Mouse (Mus musculus) embryo, embryonic 11.5 days (tissue): ENCODE results near the gene Kbtbd12.

Experiments
- DNase-seq: peaks from one replicate; pipeline ENCODE4 v3.0.0-alpha.2; 2012; ENCODE audit warnings: low read depth, low spot score

Kbtbd12 gene

DNA sequence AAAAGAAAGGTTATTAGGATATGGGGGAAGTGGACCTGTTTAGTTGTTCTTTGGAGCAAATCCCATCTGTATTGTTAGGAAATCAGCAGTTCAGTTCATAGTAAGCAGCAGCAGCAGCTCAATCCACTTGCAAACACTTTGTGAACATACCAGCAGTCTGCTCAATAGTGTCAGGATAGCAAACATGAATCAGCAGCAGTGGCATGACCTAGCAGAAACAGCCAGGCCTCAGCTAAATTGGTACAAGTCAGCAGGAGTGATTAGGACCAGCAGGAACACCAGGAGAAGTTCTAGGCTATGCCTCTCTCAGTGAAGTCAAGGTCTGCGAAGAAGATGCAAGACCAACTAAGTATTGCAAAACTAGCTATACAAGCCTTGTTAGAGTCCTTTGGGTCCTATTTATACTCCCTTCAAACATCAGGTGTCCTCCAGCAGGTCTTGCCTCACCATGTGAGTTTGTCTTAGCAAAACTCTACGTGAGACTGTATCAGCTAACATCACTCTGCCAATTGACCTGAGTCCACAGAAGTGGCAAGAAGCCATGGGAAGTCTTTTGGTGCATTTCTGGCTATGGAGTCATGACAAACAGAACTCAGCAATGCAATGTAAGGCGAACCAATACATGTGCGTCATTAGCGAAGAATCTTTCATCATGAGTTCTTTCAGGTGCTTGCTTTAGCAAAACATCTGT is at the start of gene Kbtbd12:
Kbtbd12 (minus strand) TSS at position 340 of the 691 bp plus-strand sequence.
- no peak for DNase-seq

DNA sequence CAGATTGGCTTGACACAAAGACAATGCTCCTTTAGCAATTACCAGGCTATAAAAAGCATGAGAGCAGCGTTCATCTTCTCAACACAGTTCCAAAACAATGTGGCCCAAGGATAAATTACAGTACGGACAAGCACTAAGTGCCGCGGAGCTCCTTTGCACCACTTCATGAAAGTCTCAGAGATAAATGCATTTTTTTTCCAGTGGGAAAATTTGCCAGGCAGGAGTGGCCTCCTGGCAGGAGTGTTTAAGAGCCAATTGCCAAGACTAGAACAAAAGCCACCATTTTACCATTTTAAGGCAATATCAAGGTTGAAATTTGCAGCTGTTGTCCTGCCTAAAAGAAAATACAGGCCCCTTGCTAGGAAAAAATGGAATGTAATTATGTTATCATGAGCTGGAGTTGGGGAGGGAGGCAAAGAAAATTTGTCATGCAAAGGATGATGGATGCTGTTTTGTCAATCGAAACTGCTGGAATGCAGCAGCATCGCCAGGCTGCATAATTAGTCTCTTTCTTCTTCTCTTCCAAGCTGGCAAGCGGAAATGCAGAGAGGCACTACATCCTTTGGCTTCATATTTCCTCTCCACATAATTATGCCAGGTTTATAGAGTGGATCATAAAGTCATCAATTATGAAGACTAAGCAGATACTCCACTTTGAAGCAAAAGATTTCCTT is 45.8 kb upstream of the Kbtbd12 start:
- no peak for DNase-seq

DNA sequence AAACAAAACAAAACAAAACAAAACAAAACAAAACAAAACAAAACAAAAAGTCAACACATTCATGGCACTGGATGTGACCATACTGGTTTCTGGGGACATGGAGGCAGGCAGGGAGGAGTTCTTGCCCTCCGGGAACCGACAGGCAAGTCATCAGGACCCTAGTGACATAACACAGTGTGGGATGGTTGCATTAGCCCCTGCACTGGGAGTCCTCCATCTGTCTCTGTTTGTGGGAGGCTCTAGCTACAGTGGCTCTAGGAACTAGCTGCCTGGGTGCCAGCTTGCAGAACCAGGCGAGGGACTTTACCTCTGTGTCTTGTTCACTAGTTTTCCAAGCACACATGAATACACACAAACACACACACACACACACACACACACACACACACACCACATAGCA is 43.3 kb upstream of the Kbtbd12 start:
- DNase-seq, result no peak

- no peak for DNase-seq
These were observed 40.0 kb upstream of the Kbtbd12 start for GRCm38 (mm10) chr6:88677738-88678137.

DNA sequence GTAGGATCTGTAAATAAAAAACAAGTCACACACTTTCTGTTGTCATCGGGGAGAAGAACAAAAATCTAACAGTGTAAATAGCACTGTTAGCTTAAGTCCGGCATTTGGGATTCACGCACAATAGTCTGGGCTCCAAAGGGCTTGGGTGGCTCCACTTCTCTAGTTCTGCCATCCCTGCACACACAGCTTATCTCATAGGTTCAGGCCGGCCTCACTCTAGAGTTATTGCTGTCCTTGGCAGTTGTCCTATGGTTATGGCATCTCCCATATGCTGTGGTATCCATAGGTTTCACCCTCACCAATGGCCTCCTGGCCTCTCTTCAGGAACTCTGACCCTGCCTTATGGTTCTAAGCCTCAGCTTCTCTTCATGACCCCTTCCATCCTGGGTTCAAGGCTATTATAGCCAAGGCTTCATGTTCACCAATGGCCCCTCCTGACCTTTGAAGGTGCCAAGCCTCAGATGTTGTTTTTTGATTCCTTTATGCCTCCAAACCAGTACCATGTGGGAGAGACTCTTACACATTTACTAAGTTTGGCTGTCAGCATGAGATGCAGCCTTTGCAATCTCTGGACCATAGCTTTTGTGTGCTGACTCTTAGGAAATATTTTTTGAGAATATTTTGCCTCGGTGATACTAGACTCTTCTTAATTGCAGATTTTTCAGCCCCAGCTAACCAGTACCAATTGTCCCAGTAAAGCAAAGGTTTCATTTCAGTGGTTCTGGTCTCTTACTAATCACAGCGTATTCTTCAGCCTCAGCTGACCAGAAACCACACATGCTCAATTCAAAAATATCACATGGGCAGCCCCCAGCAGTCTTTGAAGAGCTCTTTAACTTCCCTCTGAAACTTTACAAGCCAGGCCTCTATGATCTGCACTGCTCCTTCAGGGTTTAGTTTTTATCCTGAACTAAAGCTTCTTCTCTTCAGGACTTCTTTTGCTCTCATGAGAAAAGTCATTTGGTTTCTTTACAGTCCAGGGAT is 39.3 kb upstream of the Kbtbd12 start:
- DNase-seq, result no peak

GRCm38 (mm10) chr6:88675815-88676214 is 38.1 kb upstream of the Kbtbd12 start:
- DNase-seq, result no peak

DNA sequence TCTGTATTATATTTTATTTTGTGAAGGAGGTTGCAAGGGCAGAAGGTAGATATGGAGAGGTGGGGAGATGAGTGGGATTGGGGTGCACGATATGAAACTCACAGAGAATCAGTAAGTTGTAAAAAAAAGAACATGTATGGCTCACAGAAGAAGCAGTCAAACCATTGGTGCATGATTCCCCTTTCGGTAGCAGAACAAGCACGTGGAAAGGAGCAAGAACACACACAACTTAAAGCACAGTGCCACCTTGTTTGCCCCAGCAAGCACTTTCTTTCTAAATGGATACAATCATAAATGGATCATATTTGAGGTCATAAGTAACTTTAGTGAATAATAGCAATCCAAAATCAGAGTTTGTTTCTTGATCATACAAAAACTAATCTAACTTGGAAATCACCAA is 24.5 kb upstream of the Kbtbd12 start:
- no peak for DNase-seq

DNA sequence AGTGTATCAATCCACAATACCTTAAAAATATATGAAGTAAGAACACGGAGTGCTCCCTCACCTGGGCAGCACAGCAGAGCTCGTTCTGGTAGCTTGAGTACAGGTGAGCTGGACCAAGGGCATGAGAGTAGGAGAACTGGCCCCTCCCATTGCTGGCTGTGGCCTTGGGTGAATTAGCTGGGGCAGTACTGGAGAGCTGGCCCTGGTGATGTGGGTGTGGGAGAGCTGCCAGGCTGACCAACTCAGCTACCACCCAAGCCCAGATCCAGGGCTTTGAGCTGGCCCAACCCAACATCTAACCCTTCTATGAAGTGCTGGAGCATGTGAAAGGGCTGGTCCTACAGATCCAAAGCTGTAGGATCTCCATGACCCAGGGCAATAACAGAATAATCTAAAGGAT is 23.9 kb upstream of the Kbtbd12 start:
- DNase-seq, result no peak

GRCm38 (mm10) chr6:88647564-88648295 is 10.0 kb upstream of the Kbtbd12 start:
- no peak for DNase-seq

- no peak for DNase-seq
These were observed 7.0 kb upstream of the Kbtbd12 start for GRCm38 (mm10) chr6:88644786-88645185.

DNA sequence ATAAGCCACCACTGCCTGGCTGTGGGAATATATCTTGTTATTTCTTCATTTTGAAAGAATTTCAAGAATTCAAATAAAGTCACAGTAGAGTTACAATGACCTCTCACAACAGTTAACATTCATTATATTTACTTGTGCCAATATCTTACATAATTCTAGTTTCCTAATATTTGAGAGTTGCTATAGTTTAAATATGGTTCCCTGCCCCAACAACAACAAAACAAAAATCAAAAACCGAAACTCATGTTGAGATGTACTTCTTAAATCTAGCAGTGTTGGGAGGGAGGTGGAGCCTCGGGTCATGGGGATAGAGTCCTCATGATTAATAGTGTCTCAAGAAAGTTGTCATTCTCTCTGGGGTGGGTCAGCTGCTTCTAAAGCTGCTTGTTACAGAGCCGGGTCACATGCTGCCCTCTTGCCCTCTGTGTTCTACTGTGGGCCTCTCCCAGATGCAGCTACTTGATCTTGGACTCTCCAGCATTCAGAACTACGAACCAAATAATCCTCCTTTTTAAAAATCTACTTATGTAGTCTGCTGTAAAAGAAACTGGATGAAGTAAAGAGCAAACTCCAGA is 3.7 kb upstream of the Kbtbd12 start:
- no peak for DNase-seq

DNA sequence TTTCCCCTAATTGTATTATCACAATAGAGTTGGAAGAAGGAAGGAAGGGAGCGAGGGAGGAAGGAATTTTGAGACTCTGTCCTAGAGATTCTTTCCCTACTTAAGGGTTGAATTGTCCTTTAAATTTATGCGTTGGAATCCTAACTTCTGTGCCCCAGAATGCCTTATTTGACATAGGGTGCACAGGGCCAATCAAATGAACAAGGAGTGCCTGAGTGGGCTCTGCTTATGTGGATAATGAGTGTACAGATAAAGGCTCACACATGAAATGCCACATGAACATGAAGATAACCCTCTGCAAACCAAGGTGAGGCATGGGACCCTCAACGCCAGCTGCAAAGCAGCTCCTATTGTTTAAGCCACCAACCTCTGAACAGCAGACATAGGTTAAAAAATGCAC is 2.6 kb upstream of the Kbtbd12 start:
- DNase-seq, result no peak

DNA sequence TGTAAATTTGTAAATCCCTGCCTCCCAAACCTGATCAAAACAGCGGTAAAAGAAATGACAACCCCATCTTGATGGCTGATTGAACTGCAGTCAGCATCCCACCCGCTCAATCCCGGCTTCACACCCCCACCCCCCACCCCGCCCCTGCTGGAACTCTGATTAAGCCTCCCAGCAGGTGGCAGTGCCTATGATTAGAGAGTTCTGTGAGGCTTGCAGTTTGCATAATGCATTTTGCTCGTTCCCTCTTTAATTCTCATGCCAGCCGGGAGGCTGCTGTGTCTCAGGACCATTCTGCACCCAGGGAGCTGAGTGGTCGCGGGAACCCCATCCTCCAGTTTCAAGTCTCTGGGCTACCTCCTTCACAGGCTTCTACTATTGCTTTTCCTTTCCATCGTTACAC is 2.2 kb upstream of the Kbtbd12 start:
- no peak for DNase-seq

DNA sequence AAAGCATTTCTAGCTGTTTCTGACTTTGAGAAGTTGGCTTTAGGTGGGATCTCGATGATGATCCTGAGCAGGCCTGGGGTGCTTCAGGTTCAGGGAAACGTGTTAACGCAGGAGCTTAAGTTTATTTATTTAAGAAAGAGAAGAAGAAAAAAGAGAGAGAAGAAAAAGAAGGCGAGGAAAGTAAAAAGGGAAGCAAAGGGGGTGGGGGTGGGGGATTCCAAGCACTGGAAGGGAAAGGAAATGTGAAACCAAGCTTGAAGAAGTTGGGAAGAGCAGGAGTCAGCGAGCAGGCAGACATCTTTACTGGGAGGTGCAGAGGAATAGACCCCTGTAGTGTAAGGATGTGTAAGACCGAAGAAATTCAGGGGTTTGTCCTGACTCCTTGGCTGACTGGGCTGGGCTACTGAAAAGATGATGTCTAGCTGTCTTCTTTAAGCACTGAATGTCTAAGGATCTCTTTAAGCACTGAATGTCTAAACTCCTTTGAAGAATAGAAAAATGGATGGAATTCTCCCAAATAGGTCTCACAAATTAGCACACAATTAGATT is 1.7 kb upstream of the Kbtbd12 start:
- DNase-seq, result no peak

DNA sequence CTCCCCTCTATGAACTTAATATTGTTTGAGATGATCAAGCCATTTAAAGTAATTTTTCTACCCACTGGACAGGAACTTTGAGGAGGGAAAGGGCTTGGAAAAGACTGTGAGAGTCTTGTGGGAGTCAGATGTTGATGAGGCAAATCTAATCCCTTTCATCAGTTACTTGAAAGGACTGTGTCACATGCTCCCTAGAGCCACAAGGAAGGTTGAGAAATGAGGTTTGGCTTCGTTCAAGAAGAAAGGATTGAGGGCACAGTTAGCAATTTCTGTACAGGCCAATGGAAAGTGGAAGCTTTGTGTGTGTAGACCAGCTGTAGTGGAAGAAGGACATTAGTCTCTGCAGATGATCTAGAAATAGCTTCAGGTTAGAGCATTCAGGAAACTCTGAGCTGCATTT is 1.2 kb upstream of the Kbtbd12 start:
- no peak for DNase-seq

GRCm38 (mm10) chr6:88635881-88636754 is 1.6 kb downstream of the Kbtbd12 start:
- no peak for DNase-seq

DNA sequence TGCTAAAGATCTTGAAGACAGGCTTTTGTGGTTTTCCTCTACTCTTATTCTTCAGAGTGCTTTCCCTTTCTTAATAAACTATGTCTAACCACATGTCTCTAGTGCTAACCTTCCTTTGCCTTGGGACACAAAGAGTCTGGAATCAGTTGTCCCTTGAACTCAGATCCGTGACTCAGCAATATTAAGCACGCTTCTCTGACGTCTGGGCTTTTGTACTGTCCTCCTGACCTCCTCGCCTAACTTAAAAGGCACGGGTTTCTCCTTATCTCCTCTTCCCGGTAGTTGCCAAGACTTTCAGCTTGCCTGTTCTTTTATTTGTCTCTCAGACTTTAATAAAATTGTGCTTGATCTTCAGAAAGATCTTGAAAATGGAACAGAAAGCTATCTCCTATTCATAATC is 6.5 kb downstream of the Kbtbd12 start:
- no peak for DNase-seq

DNA sequence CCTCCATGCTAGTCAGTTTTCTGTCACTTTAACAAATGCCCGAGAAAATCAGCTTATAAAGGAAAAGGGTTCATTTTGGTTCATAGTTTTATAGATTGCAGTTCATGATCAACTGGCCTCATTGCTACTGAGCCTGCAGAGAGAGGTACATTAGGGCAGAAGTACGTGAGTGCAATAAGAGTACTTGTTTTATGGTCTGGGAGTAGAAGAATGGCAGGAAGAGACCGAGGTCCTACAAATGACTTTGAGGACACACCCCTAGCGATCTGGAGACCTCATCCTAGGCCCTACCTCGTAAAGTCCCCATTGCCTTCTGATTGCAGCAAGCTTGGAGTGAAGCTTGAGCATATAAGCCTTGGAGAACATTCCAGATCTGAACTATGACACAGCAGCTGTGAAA is 7.2 kb downstream of the Kbtbd12 start:
- DNase-seq, result no peak

- DNase-seq, result no peak
These were observed 7.9 kb downstream of the Kbtbd12 start for GRCm38 (mm10) chr6:88629821-88630220.

GRCm38 (mm10) chr6:88627317-88627811 is 10.4 kb downstream of the Kbtbd12 start:
- DNase-seq, result peak; percentile 79
